Mouse (Mus musculus) liver, embryonic 14.5 days (tissue): ENCODE results near the gene Fgfr2. TPM values are rescaled to one million over a fixed set of nuclear protein-coding genes. Genes with fewer than 3 reads are reported as not detected.

Source experiments
- ATAC-seq: fragments of 200-750 bp; cut with Nextera tagmentation; 2 replicates; pipeline ENCODE4 v1.8.0; 2017; ENCODE audit warnings: moderate number of reproducible peaks, mild to moderate bottlenecking, moderate library complexity; ENCODE audit not compliant: insufficient read depth
- DNase-seq, 3 experiments: peaks; one replicate each; pipeline ENCODE4 v3.0.0-alpha.2; 2012 to 2013; ENCODE audit warnings: low read depth in 3 of 3, low spot score in 3 of 3
- H3K27ac ChIP-seq: fragments of 300-500 bp; sonication (generic); 2 replicates; pipeline ENCODE4 v1.5.1; 2014; ENCODE audit warnings: moderate library complexity, mild to moderate bottlenecking, control low read depth, inconsistent platforms
- H3K27me3 ChIP-seq: fragments of 300-500 bp; sonication (generic); 2 replicates; pipeline ENCODE4 v1.6.1; 2014; ENCODE audit warnings: mild to moderate bottlenecking, low read length, moderate library complexity; ENCODE audit not compliant: control insufficient read depth, insufficient read depth
- H3K36me3 ChIP-seq: fragments of 300-500 bp; sonication (generic); replicated peaks from 2 replicates; pipeline ENCODE4 v1.6.1; 2014; ENCODE audit warnings: low read depth; ENCODE audit not compliant: control insufficient read depth, insufficient read depth
- H3K4me1 ChIP-seq, 2 experiments: fragments of 200-500 bp in 1 of 2; fragments of 300-500 bp in 1 of 2; sonication (generic) in 1 of 2; replicated peaks; 2 replicates each; pipeline ENCODE4 v1.6.1; 2012 to 2014; ENCODE audit warnings: antibody characterized with exemption in 1 of 2, inconsistent platforms in 1 of 2, low read length in 1 of 2; ENCODE audit not compliant: control insufficient read depth in 2 of 2, insufficient read depth in 2 of 2
- H3K4me2 ChIP-seq: fragments of 300-500 bp; sonication (generic); 2 replicates; pipeline ENCODE4 v1.6.1; 2014; ENCODE audit warnings: low read depth, mild to moderate bottlenecking, control low read depth, moderate library complexity
- H3K4me3 ChIP-seq, 2 experiments: fragments of 200-500 bp in 1 of 2; fragments of 300-500 bp in 1 of 2; sonication (generic) in 1 of 2; 2 replicates each; pipeline ENCODE4 v1.5.1; 2012 to 2014; ENCODE audit warnings: low read depth in 2 of 2, low read length in 2 of 2, mild to moderate bottlenecking in 2 of 2, control low read depth in 1 of 2, inconsistent platforms in 1 of 2, moderate library complexity in 1 of 2; ENCODE audit not compliant: insufficient read depth in 1 of 2
- H3K9ac ChIP-seq: fragments of 300-500 bp; sonication (generic); replicated peaks from 2 replicates; pipeline ENCODE4 v1.6.1; 2014; ENCODE audit warnings: mild to moderate bottlenecking, control low read depth, moderate library complexity
- H3K9me3 ChIP-seq: fragments of 300-500 bp; sonication (generic); 2 replicates; pipeline ENCODE4 v1.6.1; 2016; ENCODE audit warnings: low read length, mixed read lengths; ENCODE audit not compliant: control insufficient read depth
- CTCF ChIP-seq: IDR thresholded peaks from 2 replicates; pipeline ENCODE4 v1.5.1; 2016; ENCODE audit warnings: antibody characterized with exemption, low read depth, control low read depth
- EP300 ChIP-seq: IDR thresholded peaks from 2 replicates; pipeline ENCODE4 v1.6.1; 2016; ENCODE audit warnings: antibody characterized with exemption, low read depth
- WGBS: fragments of 180-500 bp; shearing (Covaris S2); extraction: QIAGEN DNeasy Blood & Tissue Kit; methylation state at CpG from one replicate; pipeline ENCODE4 v1.1.7; 2014; ENCODE audit not compliant: insufficient replicate concordance; 5-methylcytosine and 5-hydroxymethylcytosine counted together
- polyA plus RNA-seq, 2 experiments: library from polyadenylated mRNA; depleted of rRNA in 1 of 2; stranded (reverse) in 1 of 2; unstranded in 1 of 2; fragments of >200 nt; fragmentation: Nextera tagmentation in 1 of 2; extraction: Ambion mirVana in 1 of 2; gene quantifications; 2 replicates each; pipeline versions ENCODE4 v1.2.1 to v1.2.3; 2012 to 2014

Gene Fgfr2
- polyA plus RNA-seq, 2 experiments, result 7.9 to 8.8 TPM

GRCm38 (mm10) chr7:131362615-131363300, 1760.4 kb downstream of the Fgfr2 start, which contains the start of gene 2310057M21Rik:
Gene 2310057M21Rik, minus strand, starts transcription at chr7:131362759.
- Histone ChIP-seq H3K4me3 (peak within 1 kb of the TSS; percentile 74 to 80), H3K4me1 (peaks cover 9 to 13% of the 10 kb centered on the region in 2 experiments), H3K27me3 (no peaks in the 10 kb centered on the region), H3K27ac (peak within 1 kb of the TSS; percentile 67), H3K36me3 (peaks cover 10% of the 10 kb centered on the region), H3K9ac (peak within 1 kb of the TSS; percentile 91), H3K4me2 (peak within 1 kb of the TSS; percentile 84), H3K9me3 (no peaks in the 10 kb centered on the region)
- ATAC-seq (peak; percentile 95), DNase-seq (peak; percentile 84 to 86 (median 86))
- TF ChIP-seq CTCF, result no peak; the same call in 1 of the 2 replicates
- no peak for TF ChIP-seq EP300
- WGBS, result under 1% methylated on average over 55 of the region's 55 CpGs

- TF ChIP-seq CTCF (no peak), EP300 (no peak)
- Histone ChIP-seq H3K4me2 (peak overlapping the region; percentile 84), H3K4me3 (peak overlapping the region; percentile 74 to 80), H3K36me3 (peaks cover 13% of the 10 kb centered on the region), H3K27ac (peak overlapping the region; percentile 67), H3K9ac (peak overlapping the region; percentile 91), H3K4me1 (peaks cover 9 to 13% of the 10 kb centered on the region in 2 experiments), H3K9me3 (no peaks in the 10 kb centered on the region), H3K27me3 (no peaks in the 10 kb centered on the region)
- DNase-seq, result no peak
- under 1% methylated on average over 35 of the region's 35 CpGs for WGBS
- peak; percentile 62 for ATAC-seq
Measured at GRCm38 (mm10) chr7:131362269-131362614, 1760.9 kb downstream of the Fgfr2 start.

- no peak overlapping the region for H3K9ac ChIP-seq
- ATAC-seq, result no peak
- H3K9me3 ChIP-seq, result no peaks in the 10 kb centered on the region
Measured at GRCm38 (mm10) chr7:131356105-131356504, 1767.0 kb downstream of the Fgfr2 start.

GRCm38 (mm10) chr7:131345856-131346541, 1777.2 kb downstream of the Fgfr2 start:
- WGBS, result 86% methylated on average over 7 of the region's 7 CpGs
- no peak overlapping the region for H3K9ac ChIP-seq
- H3K36me3 ChIP-seq, result peaks cover 35% of the 10 kb centered on the region
- no peak overlapping the region for H3K4me2 ChIP-seq
- ATAC-seq (no peak), DNase-seq (no peak)
- TF ChIP-seq CTCF (no peak), EP300 (no peak)
- H3K27ac ChIP-seq, result no peak overlapping the region
- H3K9me3 ChIP-seq, result no peaks in the 10 kb centered on the region
- no peak overlapping the region for H3K4me3 ChIP-seq
- H3K27me3 ChIP-seq, result no peaks in the 10 kb centered on the region
- H3K4me1 ChIP-seq, result no peaks in the 10 kb centered on the region

More at GRCm38 (mm10) chr7:131356105-131356504, 1767.0 kb downstream of the Fgfr2 start:
- Histone ChIP-seq H3K27ac (no peak overlapping the region), H3K4me3 (no peak overlapping the region), H3K36me3 (peaks cover 34% of the 10 kb centered on the region), H3K4me1 (peaks cover 0 to 2% of the 10 kb centered on the region in 2 experiments; a peak in 1 of 4 replicates), H3K4me2 (no peak overlapping the region), H3K27me3 (no peaks in the 10 kb centered on the region)
- WGBS, result 88% methylated on average over 13 of the region's 13 CpGs
- TF ChIP-seq EP300 (no peak), CTCF (no peak)
- DNase-seq, result no peak

GRCm38 (mm10) chr7:131337502-131338068, 1785.6 kb downstream of the Fgfr2 start:
- Histone ChIP-seq H3K27ac (no peak overlapping the region), H3K4me2 (no peak overlapping the region), H3K4me3 (no peak overlapping the region), H3K27me3 (no peaks in the 10 kb centered on the region), H3K9ac (no peak overlapping the region), H3K9me3 (no peaks in the 10 kb centered on the region), H3K4me1 (no peaks in the 10 kb centered on the region), H3K36me3 (peaks cover 6% of the 10 kb centered on the region)
- 64% methylated on average over 8 of the region's 8 CpGs for whole genome bisulfite sequencing
- no peak for ATAC-seq
- TF ChIP-seq EP300 (no peak), CTCF (no peak)
- DNase-seq, result no peak
